Mouse (Mus musculus) midbrain, embryonic 13.5 days (tissue): ENCODE results near the gene Avp. TPM values are rescaled to one million over a fixed set of nuclear protein-coding genes. Genes with fewer than 3 reads are reported as not detected.
"Not testable (repeated sequence)": the region's sequence is repeated elsewhere in the genome, so short reads cannot be mapped to it uniquely, and the experiment has no call there.

ENCODE experiments used
- ATAC-seq: fragments of 200-750 bp; cut with Nextera tagmentation; 2 replicates; pipeline ENCODE4 v1.8.0; 2017; ENCODE audit warnings: mild to moderate bottlenecking, moderate TSS enrichment, moderate library complexity
- H3K27ac ChIP-seq: fragments of 300-500 bp; sonication (generic); 2 replicates; pipeline ENCODE4 v1.5.1; 2015; ENCODE audit warnings: inconsistent platforms, mild to moderate bottlenecking, moderate library complexity
- H3K27me3 ChIP-seq: fragments of 300-500 bp; sonication (generic); 2 replicates; pipeline ENCODE4 v1.6.1; 2015; ENCODE audit warnings: mild to moderate bottlenecking, inconsistent platforms
- H3K36me3 ChIP-seq: fragments of 300-500 bp; sonication (generic); 2 replicates; pipeline ENCODE4 v1.6.1; 2015; ENCODE audit warnings: mild to moderate bottlenecking, inconsistent platforms
- H3K4me1 ChIP-seq: fragments of 300-500 bp; sonication (generic); replicated peaks from 2 replicates; pipeline ENCODE4 v1.6.1; 2015; ENCODE audit warnings: inconsistent platforms
- H3K4me2 ChIP-seq: fragments of 300-500 bp; sonication (generic); replicated peaks from 2 replicates; pipeline ENCODE4 v1.6.1; 2015; ENCODE audit warnings: moderate library complexity, mild to moderate bottlenecking, inconsistent platforms
- H3K4me3 ChIP-seq: fragments of 300-500 bp; sonication (generic); replicated peaks from 2 replicates; pipeline ENCODE4 v1.5.1; 2015; ENCODE audit warnings: mild to moderate bottlenecking, inconsistent platforms
- H3K9ac ChIP-seq: fragments of 300-500 bp; sonication (generic); replicated peaks from 2 replicates; pipeline ENCODE4 v1.6.1; 2015; ENCODE audit warnings: mild to moderate bottlenecking, inconsistent platforms
- H3K9me3 ChIP-seq: fragments of 300-500 bp; sonication (generic); 2 replicates; pipeline ENCODE4 v1.6.1; 2016; ENCODE audit warnings: mild to moderate bottlenecking, inconsistent platforms
- WGBS: fragments of 180-500 bp; shearing (Covaris S2); methylation state at CpG from one replicate; pipeline ENCODE4 v1.1.7; 2015; 5-methylcytosine and 5-hydroxymethylcytosine counted together
- polyA plus RNA-seq: library from polyadenylated mRNA; unstranded; fragments of >200 nt; fragmentation: Nextera tagmentation; extraction: Ambion mirVana; gene quantifications from 2 replicates; pipeline ENCODE4 v1.2.1, GENCODE M21; 2015

The Avp gene
- polyA plus RNA-seq, 1 experiment from 2014 or later: not detected

DNA sequence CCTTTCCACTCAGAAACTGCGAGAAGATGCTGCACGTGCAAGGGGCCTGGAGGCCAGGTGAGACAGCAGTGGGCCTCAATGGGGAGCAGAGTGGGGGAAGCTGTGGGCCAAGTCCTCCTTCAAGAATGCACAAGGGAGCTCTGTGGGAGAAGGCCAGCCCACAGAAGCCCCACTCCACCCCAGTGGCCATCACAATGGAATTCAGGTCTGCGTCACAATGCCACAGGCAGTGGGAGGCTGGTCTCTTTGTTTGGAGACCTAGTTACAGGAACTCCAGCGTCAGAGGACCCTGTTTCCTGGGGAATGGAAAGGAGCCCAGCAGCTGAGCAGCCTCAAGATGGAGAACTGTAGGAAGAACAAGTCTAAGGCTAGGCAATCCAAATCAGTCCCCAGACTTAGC, 6.8 kb upstream of the Avp start:
- no peak overlapping the region for H3K4me2 ChIP-seq
- H3K4me1 ChIP-seq: no peaks in the 10 kb centered on the region
- peaks cover 35% of the 10 kb centered on the region for H3K36me3 ChIP-seq
- no peak for ATAC-seq
- H3K9me3 ChIP-seq: no peaks in the 10 kb centered on the region
- H3K27me3 ChIP-seq: 0 out of 2 replicates have a peak, but pooled peaks cover 1% of the 10 kb centered on the region
- H3K27ac ChIP-seq: no peak overlapping the region
- 54% methylated on average over 4 of the region's 4 CpGs for WGBS
- no peak overlapping the region for H3K4me3 ChIP-seq
- H3K9ac ChIP-seq: no peak overlapping the region

DNA sequence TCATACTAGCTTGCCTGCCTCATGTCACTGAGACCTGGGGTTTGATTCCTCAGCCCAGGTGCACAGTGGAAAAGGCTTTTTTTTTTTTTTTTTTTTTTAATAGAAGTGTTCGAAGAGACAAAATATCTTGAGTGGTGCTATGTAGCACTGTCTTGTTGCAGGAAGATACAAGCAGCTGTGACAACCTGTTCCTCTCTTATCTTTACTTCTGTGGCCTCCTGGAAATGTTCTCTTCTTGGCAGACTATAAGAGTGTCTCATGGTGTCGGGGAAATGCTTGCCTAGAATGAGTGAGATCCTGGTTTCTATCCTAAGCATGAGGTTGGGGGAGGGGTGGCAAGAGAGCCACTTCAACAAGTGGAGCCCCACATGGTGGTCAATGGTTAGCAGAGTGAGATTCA, 6.0 kb upstream of the Avp start:
- no peak for ATAC-seq
- H3K4me3 ChIP-seq: no peak overlapping the region
- no peak overlapping the region for H3K9ac ChIP-seq
- WGBS: 82% methylated on average over 2 of the region's 2 CpGs
- no peak overlapping the region for H3K4me2 ChIP-seq
- H3K9me3 ChIP-seq: no peaks in the 10 kb centered on the region
- peaks cover 32% of the 10 kb centered on the region for H3K36me3 ChIP-seq
- H3K27ac ChIP-seq: no peak overlapping the region
- H3K27me3 ChIP-seq: peaks cover 9% of the 10 kb centered on the region; the same call in 1 of the 2 replicates
- H3K4me1 ChIP-seq: no peaks in the 10 kb centered on the region

GRCm38 (mm10) chr2:130586016-130586415, 3.7 kb upstream of the Avp start:
- H3K27me3 ChIP-seq: peaks cover 32% of the 10 kb centered on the region
- no peak for ATAC-seq
- H3K9me3 ChIP-seq: no peaks in the 10 kb centered on the region
- no peak overlapping the region for H3K27ac ChIP-seq
- H3K9ac ChIP-seq: no peak overlapping the region
- H3K36me3 ChIP-seq: peaks cover 16% of the 10 kb centered on the region
- WGBS: 89% methylated on average over 6 of the region's 6 CpGs
- peaks cover 2% of the 10 kb centered on the region for H3K4me1 ChIP-seq
- no peak overlapping the region for H3K4me2 ChIP-seq
- no peak overlapping the region for H3K4me3 ChIP-seq

DNA sequence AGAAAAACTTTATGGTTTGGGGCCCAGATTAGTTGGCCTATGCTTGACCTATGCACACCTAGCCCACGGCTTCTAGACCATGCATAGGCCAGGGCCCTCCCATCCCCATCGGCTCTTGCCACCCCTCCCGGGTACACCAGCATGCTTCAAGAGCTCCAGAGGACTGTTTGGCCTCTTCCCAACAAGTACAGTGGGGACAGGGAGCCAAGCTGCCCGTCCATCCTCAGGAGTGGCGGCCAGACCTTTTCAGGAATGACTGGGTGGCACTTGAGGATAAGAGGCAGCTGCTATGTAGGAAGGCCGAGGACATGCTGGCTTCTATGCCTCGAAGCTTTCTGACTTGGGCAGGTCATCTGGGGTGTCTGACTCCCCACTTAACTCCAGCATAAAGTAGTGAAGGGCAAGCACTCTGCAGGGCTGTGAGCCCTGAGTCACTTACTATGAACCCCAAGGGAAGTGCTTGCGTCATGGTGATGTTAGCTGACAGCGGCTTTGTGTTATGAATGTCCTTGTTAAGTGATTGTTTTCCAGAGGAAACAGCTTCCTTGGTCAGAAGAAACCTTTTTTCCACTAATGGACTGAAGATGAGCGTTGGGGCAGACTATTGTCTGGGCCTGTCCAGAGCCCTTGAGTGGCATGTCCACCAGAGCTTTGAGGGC, 1.7 kb upstream of the Avp start:
- 79% methylated on average over 10 of the region's 10 CpGs for WGBS
- H3K9ac ChIP-seq: no peak overlapping the region
- H3K27ac ChIP-seq: no peak overlapping the region
- H3K9me3 ChIP-seq: no peaks in the 10 kb centered on the region
- H3K36me3 ChIP-seq: no peaks in the 10 kb centered on the region
- peaks cover 52% of the 10 kb centered on the region for H3K27me3 ChIP-seq
- no peak for ATAC-seq
- peaks cover 16% of the 10 kb centered on the region for H3K4me1 ChIP-seq
- H3K4me2 ChIP-seq: no peak overlapping the region
- no peak overlapping the region for H3K4me3 ChIP-seq

GRCm38 (mm10) chr2:130581201-130581600, 1.2 kb downstream of the Avp start:
- Histone ChIP-seq H3K9ac (peak overlapping the region; percentile 49), H3K27ac (no peak overlapping the region)
- 3% methylated on average over 16 of the region's 16 CpGs for WGBS

GRCm38 (mm10) chr2:130579791-130580190, 2.6 kb downstream of the Avp start:
- H3K4me1 ChIP-seq: peaks cover 33% of the 10 kb centered on the region
- no peak overlapping the region for H3K9ac ChIP-seq
- peaks cover 94% of the 10 kb centered on the region for H3K27me3 ChIP-seq
- H3K4me3 ChIP-seq: no peak overlapping the region
- no peaks in the 10 kb centered on the region for H3K9me3 ChIP-seq
- no peaks in the 10 kb centered on the region for H3K36me3 ChIP-seq
- 9% methylated on average over 8 of the region's 8 CpGs for WGBS
- peak overlapping the region; percentile 50; the same call in 1 of the 2 replicates for H3K4me2 ChIP-seq
- H3K27ac ChIP-seq: no peak overlapping the region
- ATAC-seq: no peak

More at GRCm38 (mm10) chr2:130581201-130581600, 1.2 kb downstream of the Avp start:
- Histone ChIP-seq H3K4me2 (peak overlapping the region; percentile 50), H3K4me3 (peak overlapping the region; percentile 31), H3K27me3 (peaks cover 80% of the 10 kb centered on the region), H3K9me3 (no peaks in the 10 kb centered on the region), H3K36me3 (no peaks in the 10 kb centered on the region), H3K4me1 (peaks cover 31% of the 10 kb centered on the region)
- no peak; the same call in 1 of the 2 replicates for ATAC-seq

DNA sequence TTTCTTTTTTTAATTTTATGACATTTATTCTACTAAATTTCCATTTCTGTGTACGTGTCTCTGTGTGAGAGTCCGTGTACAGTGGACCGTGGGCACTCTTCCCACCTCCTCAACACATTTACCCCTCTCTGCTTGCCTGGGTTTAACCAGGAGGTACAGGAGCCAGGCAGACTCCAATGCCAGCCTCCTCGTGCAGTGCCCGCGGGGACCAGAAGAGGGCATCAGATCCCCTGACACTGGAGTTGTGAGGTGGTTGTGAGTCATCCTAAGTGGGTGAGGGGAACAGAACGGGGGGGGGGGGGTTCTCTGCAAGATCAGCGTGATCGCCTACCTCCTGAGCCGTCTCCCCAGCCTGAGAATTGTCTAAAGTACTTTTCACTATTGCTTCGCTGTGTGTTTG, 4.2 kb downstream of the Avp start:
- ATAC-seq: no peak
- no peak overlapping the region for H3K27ac ChIP-seq
- no peak overlapping the region for H3K4me2 ChIP-seq
- H3K9me3 ChIP-seq: no peaks in the 10 kb centered on the region
- WGBS: 6% methylated on average over 11 of the region's 11 CpGs
- H3K27me3 ChIP-seq: peaks cover 88% of the 10 kb centered on the region
- no peak overlapping the region for H3K4me3 ChIP-seq
- H3K36me3 ChIP-seq: no peaks in the 10 kb centered on the region
- no peak overlapping the region for H3K9ac ChIP-seq
- peaks cover 33% of the 10 kb centered on the region for H3K4me1 ChIP-seq

DNA sequence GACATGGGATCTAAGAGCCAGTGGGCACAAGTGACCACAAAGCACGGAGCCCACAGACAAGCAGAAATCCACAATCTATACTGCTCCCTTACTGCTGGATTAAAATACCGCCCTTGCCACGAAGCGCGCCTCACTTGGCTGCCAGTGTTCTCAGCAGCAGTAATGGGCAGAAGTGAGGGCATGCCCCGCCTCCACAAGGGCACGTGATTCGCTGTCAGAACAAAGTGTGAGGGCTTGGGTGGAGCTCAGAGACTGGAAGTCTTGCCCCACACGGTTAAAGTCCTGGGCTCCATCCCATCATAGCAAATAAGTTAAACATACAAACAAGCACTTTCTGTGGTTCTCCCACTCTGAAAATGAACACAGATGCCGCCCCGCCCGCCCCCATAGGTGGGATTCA, 4.7 kb downstream of the Avp start:
- Histone ChIP-seq H3K9ac (no peak overlapping the region), H3K4me1 (peaks cover 33% of the 10 kb centered on the region), H3K27me3 (peaks cover 83% of the 10 kb centered on the region), H3K4me3 (no peak overlapping the region), H3K36me3 (no peaks in the 10 kb centered on the region), H3K27ac (no peak overlapping the region), H3K9me3 (no peaks in the 10 kb centered on the region), H3K4me2 (no peak overlapping the region)
- ATAC-seq: no peak
- WGBS: 3% methylated on average over 12 of the region's 12 CpGs

DNA sequence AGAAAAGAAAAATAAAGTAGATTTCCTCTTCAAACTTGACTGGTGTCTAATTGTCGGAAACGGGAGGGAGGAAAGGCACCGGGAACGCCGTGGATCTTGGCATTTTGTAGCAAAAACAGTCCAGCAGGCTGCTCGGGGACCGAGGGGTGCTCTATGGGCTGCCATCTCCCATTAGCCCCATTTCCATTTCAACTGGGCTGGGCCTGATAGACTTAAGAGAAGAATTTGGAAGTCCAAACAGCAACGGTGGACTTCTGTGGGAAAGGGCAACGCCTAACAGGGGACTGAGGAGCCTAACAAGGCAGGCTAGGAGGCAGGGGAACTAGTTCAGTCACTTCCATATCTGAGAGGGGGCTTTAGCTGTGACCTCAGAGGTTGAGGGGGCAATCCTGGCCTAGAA, 5.3 kb downstream of the Avp start:
- ATAC-seq: no peak
- Histone ChIP-seq H3K4me2 (peak overlapping the region; percentile 51), H3K4me1 (peaks cover 33% of the 10 kb centered on the region), H3K9me3 (no peaks in the 10 kb centered on the region), H3K4me3 (peak overlapping the region; percentile 32), H3K27ac (no peak overlapping the region), H3K27me3 (peaks cover 76% of the 10 kb centered on the region), H3K36me3 (no peaks in the 10 kb centered on the region), H3K9ac (no peak overlapping the region)
- WGBS: 3% methylated on average over 9 of the region's 9 CpGs

- WGBS: 1% methylated on average over 31 of the region's 32 CpGs
- peak overlapping the region; percentile 51 for H3K4me2 ChIP-seq
- H3K9me3 ChIP-seq, H3K27ac ChIP-seq, ATAC-seq, H3K36me3 ChIP-seq: not testable (repeated sequence)
- peaks cover 72% of the 10 kb centered on the region for H3K27me3 ChIP-seq
- H3K4me1 ChIP-seq: peaks cover 33% of the 10 kb centered on the region
- H3K9ac ChIP-seq: peak overlapping the region; percentile 45
- H3K4me3 ChIP-seq: peak overlapping the region; percentile 32
Measured at GRCm38 (mm10) chr2:130576564-130576963, 5.8 kb downstream of the Avp start.

DNA sequence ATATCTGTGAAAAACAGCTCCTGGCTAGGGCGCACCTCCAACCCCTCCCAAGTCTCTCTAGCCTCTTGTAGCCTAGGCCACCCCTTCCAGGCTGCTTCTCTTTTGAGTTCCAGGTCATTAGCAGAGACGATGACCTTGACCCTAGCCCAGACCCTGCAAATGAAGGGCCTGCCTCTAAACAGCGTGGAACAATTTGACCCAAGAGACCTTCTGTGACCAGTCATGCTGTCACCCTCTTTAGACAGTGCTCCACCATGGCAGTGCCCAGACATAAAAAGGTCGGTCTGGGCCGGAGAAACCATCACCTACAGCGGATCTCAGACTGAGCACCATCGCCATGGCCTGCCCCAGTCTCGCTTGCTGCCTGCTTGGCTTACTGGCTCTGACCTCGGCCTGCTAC, 6.5 kb downstream of the Avp start, which contains the start of gene Oxt:
Gene Oxt (plus strand): TSS at position 301 of the 400 bp plus-strand sequence.
- Histone ChIP-seq H3K36me3 (no peaks in the 10 kb centered on the region), H3K9ac (peak within 1 kb of the TSS; percentile 45), H3K4me3 (peak within 1 kb of the TSS; percentile 32), H3K27me3 (peaks cover 65% of the 10 kb centered on the region), H3K9me3 (no peaks in the 10 kb centered on the region), H3K4me2 (peak within 1 kb of the TSS; percentile 51), H3K27ac (no peak within 1 kb of the TSS), H3K4me1 (peaks cover 29% of the 10 kb centered on the region)
- WGBS: 45% methylated on average over 9 of the region's 9 CpGs
- ATAC-seq: 0 out of 2 replicates have a peak, but pooled peaks have one; percentile 18

- Histone ChIP-seq H3K4me3 (no peak overlapping the region), H3K4me1 (peaks cover 20% of the 10 kb centered on the region), H3K4me2 (no peak overlapping the region), H3K36me3 (no peaks in the 10 kb centered on the region), H3K27ac (no peak overlapping the region), H3K27me3 (peaks cover 56% of the 10 kb centered on the region), H3K9ac (no peak overlapping the region), H3K9me3 (no peaks in the 10 kb centered on the region)
- 82% methylated on average over 5 of the region's 5 CpGs for WGBS
- no peak for ATAC-seq
Measured at GRCm38 (mm10) chr2:130574960-130575359, 7.4 kb downstream of the Avp start.

DNA sequence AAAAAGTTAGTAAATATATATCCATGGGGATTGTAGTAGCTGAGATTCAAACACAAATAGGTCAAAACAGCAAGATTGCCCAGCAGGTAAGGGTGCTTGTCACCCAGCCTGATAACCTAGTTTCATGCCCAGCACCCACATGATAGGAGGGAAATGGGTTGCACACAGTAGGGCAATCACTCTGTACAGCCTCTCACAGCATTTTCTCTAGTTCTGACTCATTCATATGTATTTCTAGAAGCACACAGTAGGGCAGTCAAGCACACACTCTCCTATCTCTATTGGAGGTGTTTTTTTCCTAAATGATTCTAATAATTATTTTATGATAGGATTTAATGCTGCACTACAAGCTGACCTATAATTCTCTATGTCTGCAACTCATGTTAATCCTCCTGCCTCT, 12.4 kb downstream of the Avp start:
- H3K9me3 ChIP-seq: no peaks in the 10 kb centered on the region
- ATAC-seq: no peak
- peaks cover 5% of the 10 kb centered on the region for H3K27me3 ChIP-seq
- no peak overlapping the region for H3K9ac ChIP-seq
- no peak overlapping the region for H3K4me2 ChIP-seq
- no peak overlapping the region for H3K4me3 ChIP-seq
- H3K36me3 ChIP-seq: peaks cover 23% of the 10 kb centered on the region
- no peak overlapping the region for H3K27ac ChIP-seq
- H3K4me1 ChIP-seq: peaks cover 10% of the 10 kb centered on the region
